Mouse (Mus musculus) mouse embryonic stem cell (cell line): Measurements from ENCODE around the gene Mgmt.

ENCODE experiments used
- in situ Hi-C, 2 experiments: fragments of 300-500 bp; cut with MboI; formaldehyde crosslinking; loops; 1 replicate in 1 of 2; 3 replicates in 1 of 2; pipeline ENCODE4 v1.14.3; 2019 to 2020; ENCODE audit warnings: low sequenced_read_pairs in 2 of 2, low pct_unique_long_range_greater_than_20kb in 1 of 2, mixed read lengths in 1 of 2; ENCODE audit not compliant: unreplicated experiment in 1 of 2

Gene Mgmt

GRCm38 (mm10) chr7:137075301-137075700 lies 180.9 kb downstream of the Mgmt start:
- in situ Hi-C loops = no loop called here

GRCm38 (mm10) chr7:137080171-137080570 lies 185.8 kb downstream of the Mgmt start:
- in situ Hi-C loops = no loop called here

- in situ Hi-C loops = no loop called here
Measured at GRCm38 (mm10) chr7:137082171-137082570, 187.8 kb downstream of the Mgmt start.

- in situ Hi-C loops = no loop called here
Measured at GRCm38 (mm10) chr7:137084651-137085050, 190.2 kb downstream of the Mgmt start.

GRCm38 (mm10) chr7:137085969-137086606 lies 191.7 kb downstream of the Mgmt start:
- in situ Hi-C loops = no loop called here

GRCm38 (mm10) chr7:137087136-137087535 lies 192.7 kb downstream of the Mgmt start:
- in situ Hi-C loops = no loop called here

GRCm38 (mm10) chr7:137088141-137088540 lies 193.7 kb downstream of the Mgmt start:
- in situ Hi-C loops = no loop called here

- in situ Hi-C loops = no loop called here
Measured at GRCm38 (mm10) chr7:137094551-137094950, 200.1 kb downstream of the Mgmt start.

- in situ Hi-C loops = no loop called here
Measured at GRCm38 (mm10) chr7:137095702-137096101, 201.3 kb downstream of the Mgmt start.

- in situ Hi-C loops = no loop called here
Measured at GRCm38 (mm10) chr7:137099766-137100165, 205.4 kb downstream of the Mgmt start.

- in situ Hi-C loops = no loop called here
Measured at GRCm38 (mm10) chr7:137102606-137103195, 208.3 kb downstream of the Mgmt start.

- in situ Hi-C loops = no loop called here
Measured at GRCm38 (mm10) chr7:137112101-137112500, 217.7 kb downstream of the Mgmt start.

GRCm38 (mm10) chr7:137116246-137116645 lies 221.8 kb downstream of the Mgmt start:
- in situ Hi-C loops = no loop called here

GRCm38 (mm10) chr7:137121243-137121858 lies 226.9 kb downstream of the Mgmt start:
- in situ Hi-C loops = no loop called here

GRCm38 (mm10) chr7:137128726-137129125 lies 234.3 kb downstream of the Mgmt start:
- in situ Hi-C loops = no loop called here

- in situ Hi-C loops = no loop called here
Measured at GRCm38 (mm10) chr7:137130211-137130610, 235.8 kb downstream of the Mgmt start.

GRCm38 (mm10) chr7:137131957-137132356 lies 237.5 kb downstream of the Mgmt start:
- in situ Hi-C loops = no loop called here

- in situ Hi-C loops = no loop called here
Measured at GRCm38 (mm10) chr7:137138101-137138500, 243.7 kb downstream of the Mgmt start.

- in situ Hi-C loops = no loop called here
Measured at GRCm38 (mm10) chr7:137140321-137140720, 245.9 kb downstream of the Mgmt start.

GRCm38 (mm10) chr7:137141386-137141785 lies 247.0 kb downstream of the Mgmt start:
- in situ Hi-C loops = no loop called here
